Mouse (Mus musculus): ENCODE data around the gene Ankrd35.

GRCm38 (mm10) chr3:96701003-96701402, 31.1 kb downstream of the Ankrd35 start:
- TF ChIP-seq POLR2A (IDR thresholded peaks at IDR 0.05; ENCODE audit: control insufficient read depth, extremely low read depth, insufficient read depth, low read length, poor library complexity) (no peak), CTCF (IDR thresholded peaks at IDR 0.05; ENCODE audit: borderline replicate concordance, control insufficient read depth, extremely low read depth, insufficient read depth, low read length, poor library complexity) (no peak)
